Mouse (Mus musculus) intestine, postnatal 0 days (tissue): Measurements from ENCODE around the gene Uba52. TPM values are rescaled to one million over a fixed set of nuclear protein-coding genes. Genes with fewer than 3 reads are reported as not detected.

Experiments used
- ATAC-seq: fragments of 200-750 bp; cut with Nextera tagmentation; 2 replicates; pipeline ENCODE4 v1.8.0; 2017; ENCODE audit warnings: mild to moderate bottlenecking, moderate TSS enrichment, moderate library complexity
- H3K27ac ChIP-seq: fragments of 300-500 bp; sonication (generic); 2 replicates; pipeline ENCODE4 v1.5.1; 2014; ENCODE audit warnings: mild to moderate bottlenecking, low read depth, low read length, moderate library complexity
- H3K27me3 ChIP-seq: fragments of 300-500 bp; sonication (generic); replicated peaks from 2 replicates; pipeline ENCODE4 v1.6.1; 2014; ENCODE audit warnings: low read length, mixed read lengths; ENCODE audit not compliant: control insufficient read depth, insufficient read depth
- H3K36me3 ChIP-seq: fragments of 300-500 bp; sonication (generic); 2 replicates; pipeline ENCODE4 v1.6.1; 2014; ENCODE audit warnings: mild to moderate bottlenecking, moderate library complexity; ENCODE audit not compliant: control insufficient read depth, insufficient read depth
- H3K4me1 ChIP-seq: fragments of 300-500 bp; sonication (generic); replicated peaks from 2 replicates; pipeline ENCODE4 v1.6.1; 2014; ENCODE audit warnings: antibody characterized with exemption, low read length, mixed read lengths; ENCODE audit not compliant: control insufficient read depth, insufficient read depth
- H3K4me2 ChIP-seq: fragments of 300-500 bp; sonication (generic); replicated peaks from 2 replicates; pipeline ENCODE4 v1.6.1; 2014; ENCODE audit warnings: low read depth, mild to moderate bottlenecking, moderate library complexity
- H3K4me3 ChIP-seq: fragments of 300-500 bp; sonication (generic); 2 replicates; pipeline ENCODE4 v1.5.1; 2014; ENCODE audit warnings: low read depth, low read length
- H3K9ac ChIP-seq: fragments of 300-500 bp; sonication (generic); 2 replicates; pipeline ENCODE4 v1.6.1; 2014; ENCODE audit warnings: mild to moderate bottlenecking, low read depth, low read length
- H3K9me3 ChIP-seq: fragments of 300-500 bp; sonication (generic); 2 replicates; pipeline ENCODE4 v1.6.1; 2016; ENCODE audit warnings: mixed run types; ENCODE audit not compliant: control insufficient read depth
- CTCF ChIP-seq: sonication (generic); IDR thresholded peaks from 2 replicates; pipeline ENCODE4 v1.5.1; 2016; ENCODE audit warnings: low read depth, mild to moderate bottlenecking, control low read depth, antibody characterized with exemption, moderate library complexity
- WGBS: fragments of 180-500 bp; shearing (Covaris S2); extraction: QIAGEN DNeasy Blood & Tissue Kit; methylation state at CpG from one replicate; pipeline ENCODE4 v1.1.7; 2014; 5-methylcytosine and 5-hydroxymethylcytosine counted together
- polyA plus RNA-seq: library from polyadenylated mRNA; unstranded; fragments of >200 nt; fragmentation: Nextera tagmentation; extraction: Ambion mirVana; gene quantifications from 2 replicates; pipeline ENCODE4 v1.2.1, GENCODE M21; 2015

The Uba52 gene
- polyA plus RNA-seq, 1 experiment from 2014 or later: 863 TPM

DNA sequence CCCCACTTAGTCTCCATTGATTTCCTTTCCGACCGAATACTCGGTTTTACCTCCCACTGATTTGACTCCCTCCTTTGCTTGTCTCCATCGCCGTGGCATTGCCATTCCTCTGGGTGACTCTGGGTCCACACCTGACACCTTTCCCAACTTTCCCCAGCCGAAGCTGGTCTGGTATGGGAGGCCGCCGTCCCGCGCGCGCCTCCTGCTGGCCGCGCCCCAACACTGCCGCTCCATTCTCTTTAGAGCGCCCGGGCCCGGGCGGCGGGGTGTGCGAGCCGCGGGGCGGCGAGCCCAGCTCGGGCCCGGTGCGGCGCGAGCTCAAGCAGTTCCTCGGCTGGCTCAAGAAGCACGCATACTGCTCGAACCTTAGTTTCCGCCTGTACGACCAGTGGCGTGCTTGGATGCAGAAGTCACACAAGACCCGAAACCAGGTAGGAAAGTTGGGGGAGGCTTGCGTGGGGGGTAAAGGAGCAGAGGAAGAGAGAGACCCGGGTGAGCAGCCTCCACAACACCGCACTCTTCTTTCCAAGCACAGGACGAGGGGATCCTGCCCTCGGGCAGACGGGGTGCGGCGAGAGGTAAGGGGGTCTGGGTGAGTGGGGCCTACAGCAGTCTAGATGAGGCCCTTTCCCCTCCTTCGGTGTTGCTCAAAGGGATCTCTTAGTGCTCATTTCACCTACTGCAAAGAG, 7.4 kb downstream of the Uba52 start:
- WGBS: 19% methylated on average over 46 of the region's 46 CpGs
- no peak overlapping the region for H3K27ac ChIP-seq
- H3K4me3 ChIP-seq: no peak overlapping the region
- peaks cover 25% of the 10 kb centered on the region; the same call in 1 of the 2 replicates for H3K36me3 ChIP-seq
- H3K27me3 ChIP-seq: peaks cover 35% of the 10 kb centered on the region
- ATAC-seq: peak; percentile 18; the same call in 1 of the 2 replicates
- no peaks in the 10 kb centered on the region for H3K9me3 ChIP-seq
- H3K4me1 ChIP-seq: no peaks in the 10 kb centered on the region; the same call in 1 of the 2 replicates
- peak; percentile 92 for TF ChIP-seq CTCF
- no peak overlapping the region for H3K4me2 ChIP-seq
- H3K9ac ChIP-seq: no peak overlapping the region

DNA sequence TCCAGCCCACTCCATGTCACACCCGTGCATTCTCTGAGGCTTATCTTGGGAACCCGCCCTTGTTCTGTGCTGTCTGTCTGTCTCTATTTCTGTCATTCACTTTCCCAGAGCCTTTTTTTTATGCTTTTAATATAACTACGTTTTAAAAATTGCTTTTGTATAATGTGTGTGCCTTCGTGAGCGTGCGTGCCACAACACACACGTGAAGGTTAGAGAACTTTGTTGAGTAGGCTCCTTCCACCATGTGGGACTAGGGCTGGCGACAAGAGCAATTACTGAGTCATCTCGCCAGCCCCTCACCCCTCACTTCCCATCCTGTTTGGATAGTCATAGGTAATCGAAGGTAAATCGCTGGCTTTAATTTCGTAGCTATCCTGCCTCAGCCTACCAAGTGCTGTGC, 8.1 kb downstream of the Uba52 start:
- no peak overlapping the region for H3K9ac ChIP-seq
- TF ChIP-seq CTCF: no peak
- no peak overlapping the region for H3K4me3 ChIP-seq
- no peaks in the 10 kb centered on the region for H3K9me3 ChIP-seq
- no peaks in the 10 kb centered on the region; the same call in 1 of the 2 replicates for H3K4me1 ChIP-seq
- no peak for ATAC-seq
- H3K36me3 ChIP-seq: peaks cover 19% of the 10 kb centered on the region; the same call in 1 of the 2 replicates
- 42% methylated on average over 12 of the region's 12 CpGs for whole genome bisulfite sequencing
- peaks cover 38% of the 10 kb centered on the region for H3K27me3 ChIP-seq
- no peak overlapping the region for H3K27ac ChIP-seq
- no peak overlapping the region; the same call in 1 of the 2 replicates for H3K4me2 ChIP-seq

DNA sequence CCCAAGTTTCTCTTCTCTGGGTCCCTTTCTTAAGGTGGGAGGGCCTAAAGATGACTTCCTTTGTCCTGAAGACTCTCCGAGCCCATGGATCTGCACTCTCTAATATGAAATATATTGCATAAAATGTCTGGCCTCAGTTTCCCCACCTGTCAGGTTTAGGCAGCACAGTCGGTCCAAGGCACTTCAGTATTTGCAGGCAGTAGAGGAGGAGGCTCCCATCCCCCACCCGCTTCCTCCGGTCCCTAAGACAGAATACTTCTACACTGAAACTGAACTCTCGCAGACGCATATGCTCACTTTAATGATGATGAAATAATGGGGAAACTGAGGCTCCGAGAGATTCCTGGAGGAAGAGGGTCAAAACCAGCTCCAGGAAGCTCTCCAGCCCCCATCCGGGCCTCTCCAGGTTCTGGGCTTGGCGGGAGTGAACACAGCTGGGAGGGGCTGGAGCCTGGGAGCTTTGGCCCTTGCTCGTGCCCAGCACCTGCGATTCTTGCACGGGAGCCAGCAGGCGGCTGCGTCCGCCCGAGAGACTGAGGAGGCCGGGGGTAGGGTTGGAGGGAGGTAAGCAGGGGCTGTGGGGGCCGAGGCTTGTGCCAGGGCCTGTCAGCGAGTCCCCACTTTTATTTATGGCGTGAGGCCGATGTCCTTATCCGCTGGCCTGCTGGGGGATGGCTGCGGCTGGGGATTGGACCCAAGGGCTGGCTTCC, 8.6 kb downstream of the Uba52 start:
- peaks cover 43% of the 10 kb centered on the region for H3K27me3 ChIP-seq
- H3K9ac ChIP-seq: no peak overlapping the region
- ATAC-seq: no peak
- no peaks in the 10 kb centered on the region; the same call in 1 of the 2 replicates for H3K4me1 ChIP-seq
- H3K4me2 ChIP-seq: no peak overlapping the region; the same call in 1 of the 2 replicates
- H3K4me3 ChIP-seq: no peak overlapping the region
- no peak overlapping the region for H3K27ac ChIP-seq
- H3K36me3 ChIP-seq: 0 out of 2 replicates have a peak, but pooled peaks cover 13% of the 10 kb centered on the region
- H3K9me3 ChIP-seq: no peaks in the 10 kb centered on the region
- 19% methylated on average over 23 of the region's 23 CpGs for WGBS
- TF ChIP-seq CTCF: no peak

DNA sequence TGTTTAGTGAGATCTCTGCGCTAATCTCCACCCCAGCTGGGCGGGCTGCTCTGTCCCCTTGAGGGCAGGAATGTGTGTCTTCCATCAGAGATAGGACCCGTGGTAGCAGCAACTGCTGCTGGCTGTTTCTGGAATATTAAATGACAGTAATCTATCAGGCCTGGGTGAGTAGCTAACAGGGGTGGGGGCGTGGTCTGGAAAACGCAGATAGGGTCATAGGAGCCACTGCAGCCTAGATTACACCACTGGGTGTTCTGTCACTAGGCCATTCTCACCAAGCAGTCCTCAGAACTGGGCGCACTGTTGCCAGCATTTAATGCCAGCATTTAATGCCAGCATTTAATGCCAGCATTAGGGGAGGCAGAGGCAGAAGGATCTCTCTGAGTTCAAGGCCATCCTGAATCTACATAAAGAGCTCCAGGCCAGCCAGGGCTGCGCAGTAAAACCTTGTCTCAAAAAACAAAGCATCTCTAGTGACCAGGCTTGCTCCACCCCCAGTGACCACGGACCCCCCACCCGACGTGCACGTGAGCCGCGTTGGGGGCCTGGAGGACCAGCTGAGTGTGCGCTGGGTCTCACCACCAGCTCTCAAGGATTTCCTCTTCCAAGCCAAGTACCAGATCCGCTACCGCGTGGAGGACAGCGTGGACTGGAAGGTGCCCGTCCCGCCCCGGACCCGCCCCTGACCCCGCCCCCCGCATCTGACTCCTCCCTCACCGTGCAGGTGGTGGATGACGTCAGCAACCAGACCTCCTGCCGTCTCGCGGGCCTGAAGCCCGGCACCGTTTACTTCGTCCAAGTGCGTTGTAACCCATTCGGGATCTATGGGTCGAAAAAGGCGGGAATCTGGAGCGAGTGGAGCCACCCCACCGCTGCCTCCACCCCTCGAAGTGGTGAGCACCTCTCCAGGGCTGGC, 10.0 kb downstream of the Uba52 start:
- peak overlapping the region; percentile 50 for H3K4me2 ChIP-seq
- H3K9me3 ChIP-seq: no peaks in the 10 kb centered on the region
- no peak for ATAC-seq
- H3K4me3 ChIP-seq: no peak overlapping the region
- no peak for TF ChIP-seq CTCF
- no peaks in the 10 kb centered on the region; the same call in 1 of the 2 replicates for H3K4me1 ChIP-seq
- H3K27ac ChIP-seq: no peak overlapping the region
- H3K36me3 ChIP-seq: 0 out of 2 replicates have a peak, but pooled peaks cover 11% of the 10 kb centered on the region
- H3K27me3 ChIP-seq: peaks cover 56% of the 10 kb centered on the region
- 8% methylated on average over 39 of the region's 39 CpGs for WGBS
- H3K9ac ChIP-seq: no peak overlapping the region

DNA sequence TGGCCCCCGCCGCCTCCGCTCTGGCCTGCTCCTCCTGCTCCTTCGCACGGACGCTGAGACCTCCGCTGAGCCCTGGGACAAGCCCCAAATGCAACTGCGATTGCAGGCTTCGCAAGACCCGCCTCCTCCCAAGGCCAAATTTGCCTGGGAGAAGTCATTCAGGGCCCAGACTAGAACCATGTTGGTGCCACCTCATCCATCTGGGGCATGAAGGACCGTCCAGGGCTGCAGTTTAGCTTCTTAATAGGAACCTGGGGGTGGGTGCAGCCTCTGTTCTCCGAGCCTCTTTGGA, 14.9 kb downstream of the Uba52 start:
- no peak for ATAC-seq
- Histone ChIP-seq H3K4me2 (no peak overlapping the region), H3K27ac (no peak overlapping the region), H3K9me3 (no peaks in the 10 kb centered on the region), H3K4me3 (no peak overlapping the region), H3K4me1 (no peaks in the 10 kb centered on the region), H3K36me3 (no peaks in the 10 kb centered on the region), H3K9ac (no peak overlapping the region), H3K27me3 (peaks cover 92% of the 10 kb centered on the region)
- 13% methylated on average over 11 of the region's 12 CpGs for WGBS
- TF ChIP-seq CTCF: no peak
